Mouse (Mus musculus) urinary bladder, postnatal 4 days (tissue): Measurements from ENCODE around the gene Snx8.

Experiments
- DNase-seq, 2 experiments: peaks; one replicate each; pipeline ENCODE4 v3.0.0; 2021 to 2022; ENCODE audit warnings: low spot score in 2 of 2

Gene Snx8

GRCm38 (mm10) chr5:140388588-140389576, at the start of gene Snx8:
Gene Snx8, minus strand, starts transcription at chr5:140389262.
- peak; percentile 94 to 98 for DNase-seq

DNA sequence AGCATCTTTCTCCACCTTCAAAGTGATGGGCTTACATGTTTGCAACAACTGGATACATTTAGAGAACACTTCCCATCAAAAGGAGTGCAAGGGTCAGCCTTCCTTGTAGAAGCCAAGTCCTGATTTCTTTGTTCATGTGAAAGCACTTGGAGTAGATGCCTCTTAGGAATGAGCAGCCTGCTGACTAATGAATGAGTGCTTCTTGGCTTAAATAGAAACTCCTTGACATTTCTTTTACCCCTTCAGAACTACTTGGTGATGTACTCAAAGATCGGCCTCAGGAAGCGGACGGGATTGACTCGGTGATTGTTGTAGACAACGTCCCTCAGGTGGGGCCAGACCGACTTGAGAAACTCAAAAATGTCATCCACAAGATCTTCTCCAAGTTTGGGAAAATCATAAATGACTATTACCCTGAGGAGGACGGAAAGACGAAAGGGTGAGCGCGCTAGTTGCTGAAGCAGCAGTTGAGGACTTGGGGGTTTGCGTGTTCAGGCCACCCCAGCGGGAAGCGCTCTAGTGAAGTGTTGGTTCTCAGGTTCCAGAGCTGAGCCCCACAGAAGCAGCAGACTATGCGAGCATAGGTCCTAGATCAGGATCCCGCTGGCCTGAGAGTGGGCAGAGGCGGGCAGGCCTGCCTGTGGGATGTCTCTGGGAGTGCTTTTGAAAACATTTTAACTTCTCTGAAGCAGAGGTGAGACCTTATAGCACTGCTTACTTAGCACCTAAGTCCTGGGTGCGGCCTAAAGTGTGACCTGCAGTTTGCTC, 36.1 kb upstream of the Snx8 start:
- DNase-seq, result no peak

- DNase-seq, result no peak
Observed at GRCm38 (mm10) chr5:140420616-140421015, 31.6 kb upstream of the Snx8 start.

GRCm38 (mm10) chr5:140419442-140420080, 30.5 kb upstream of the Snx8 start:
- DNase-seq, result peak in 1 of 2 experiments; percentile 32

- peak; percentile 82 to 87 for DNase-seq
Observed at GRCm38 (mm10) chr5:140418489-140419441, 29.7 kb upstream of the Snx8 start, which contains the start of gene Eif3b. Gene Eif3b, plus strand, starts transcription at chr5:140419328.

- DNase-seq, result no peak
Observed at GRCm38 (mm10) chr5:140418106-140418488, 29.0 kb upstream of the Snx8 start.

DNA sequence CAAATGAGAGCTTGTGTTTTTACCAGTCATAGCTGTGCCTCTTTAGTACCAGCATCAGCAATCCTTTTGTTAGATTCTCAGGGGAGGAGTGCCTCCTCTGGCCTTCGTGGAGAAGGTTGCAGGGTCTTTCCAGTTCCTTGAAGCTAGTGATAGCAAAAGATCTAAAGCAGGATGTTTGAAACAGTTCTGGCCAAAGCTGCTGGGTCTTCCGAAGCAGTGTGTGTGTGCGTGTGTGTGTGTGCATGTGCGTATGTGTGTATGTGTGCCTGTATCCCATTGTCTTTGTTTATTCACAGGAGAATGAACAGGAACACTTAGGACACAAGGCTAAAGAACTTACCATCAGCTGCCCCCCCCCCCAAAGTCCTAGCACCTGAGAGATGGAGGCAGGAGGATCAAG, 25.6 kb upstream of the Snx8 start:
- no peak for DNase-seq

- DNase-seq, result peak in 1 of 2 experiments; percentile 63
Observed at GRCm38 (mm10) chr5:140411339-140411738, 22.3 kb upstream of the Snx8 start.

GRCm38 (mm10) chr5:140408801-140409200, 19.7 kb upstream of the Snx8 start:
- DNase-seq, result no peak

- no peak for DNase-seq
Observed at GRCm38 (mm10) chr5:140406666-140407065, 17.6 kb upstream of the Snx8 start.

GRCm38 (mm10) chr5:140405126-140405525, 16.1 kb upstream of the Snx8 start:
- no peak for DNase-seq

GRCm38 (mm10) chr5:140402640-140403270, 13.7 kb upstream of the Snx8 start:
- no peak for DNase-seq

DNA sequence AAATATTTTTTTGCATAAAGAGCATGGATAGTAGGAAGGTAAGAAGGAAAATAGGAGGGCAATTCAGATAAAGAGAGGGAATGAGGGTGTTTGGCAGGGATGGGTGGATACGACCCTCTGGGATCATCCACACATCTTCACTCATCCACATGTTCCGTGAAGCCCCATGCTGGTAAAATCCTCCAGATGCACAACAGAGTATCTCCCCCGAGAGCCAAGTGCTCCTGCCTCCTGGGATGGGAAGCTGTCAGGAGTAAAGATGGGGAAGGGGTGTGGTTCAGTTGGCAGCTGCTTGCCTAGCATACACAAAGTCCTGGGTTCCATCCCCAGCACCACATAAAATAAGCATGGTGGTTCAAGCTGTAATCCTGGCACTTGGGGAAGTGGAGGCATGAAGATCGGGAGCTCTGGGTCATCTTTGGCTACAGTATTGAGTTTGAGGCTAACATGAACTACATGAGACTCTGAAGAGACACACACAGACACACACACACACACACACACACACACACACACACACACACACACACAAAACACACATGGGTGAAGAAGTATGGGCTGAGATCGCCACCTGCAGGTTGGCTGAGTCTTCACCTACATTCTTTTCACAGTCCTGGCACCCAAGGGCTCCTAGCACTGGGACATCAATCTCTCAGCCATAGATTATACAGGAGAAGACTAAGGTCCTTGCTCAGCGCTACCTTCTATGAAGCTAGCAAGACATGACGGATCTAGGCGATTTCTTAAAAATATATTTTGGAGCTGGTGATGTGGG, 7.3 kb upstream of the Snx8 start:
- no peak for DNase-seq

DNA sequence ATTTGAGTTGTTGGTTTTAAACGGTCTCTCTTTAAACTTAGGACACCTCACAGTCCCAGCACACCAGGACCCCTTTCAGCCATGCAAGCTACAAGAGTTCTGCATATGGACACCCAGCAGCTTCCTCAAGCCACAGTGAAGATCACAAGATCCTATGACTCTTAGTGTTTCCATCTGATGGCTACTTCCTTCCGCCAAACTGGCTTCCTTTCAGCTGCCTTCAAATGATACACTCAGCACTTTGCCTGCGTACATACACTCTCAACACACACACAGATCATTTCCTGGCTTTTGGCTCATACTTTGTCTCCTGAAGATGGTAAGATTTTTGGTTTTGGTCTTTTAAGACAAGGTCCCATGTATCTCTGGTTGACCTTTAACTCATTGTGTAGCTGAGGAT, 3.6 kb upstream of the Snx8 start:
- no peak for DNase-seq

- no peak for DNase-seq
Observed at GRCm38 (mm10) chr5:140391981-140392380, 2.9 kb upstream of the Snx8 start.

GRCm38 (mm10) chr5:140391435-140391834, 2.4 kb upstream of the Snx8 start:
- no peak for DNase-seq

- DNase-seq, result no peak
Observed at GRCm38 (mm10) chr5:140389647-140390046, 585 bp upstream of the Snx8 start.

DNA sequence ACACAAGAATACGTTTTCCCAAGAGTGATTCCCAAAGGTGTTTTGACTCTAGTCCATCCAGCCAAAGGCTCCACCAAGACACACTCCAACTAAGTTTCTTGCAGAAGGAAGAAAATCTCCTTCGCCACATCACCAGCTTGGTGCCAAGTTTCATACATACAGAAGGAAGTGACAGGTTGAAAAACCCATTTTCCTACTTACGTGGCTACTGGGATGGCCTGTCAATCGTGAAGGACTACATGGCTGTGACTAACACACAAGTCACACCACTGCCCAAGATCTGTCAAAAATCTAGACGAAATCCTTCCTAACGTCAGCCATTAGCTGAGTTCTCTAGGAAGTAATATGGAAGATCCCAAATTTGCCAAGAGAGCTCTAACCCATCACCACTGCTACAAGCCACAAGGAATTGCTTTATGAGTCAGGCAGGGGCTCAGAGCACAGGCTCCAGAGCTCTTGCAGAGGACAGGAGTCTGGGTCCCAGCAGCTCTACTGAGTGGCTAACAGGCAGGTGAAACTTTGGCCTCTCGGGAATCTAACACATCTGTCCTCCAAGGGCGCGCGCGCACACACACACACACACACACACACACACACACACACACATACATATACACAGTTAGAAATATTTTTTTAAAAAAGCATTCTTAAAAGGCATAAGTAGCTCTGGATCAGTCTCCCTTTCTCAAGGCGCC, 1.1 kb downstream of the Snx8 start:
- no peak for DNase-seq

GRCm38 (mm10) chr5:140387236-140387635, 1.8 kb downstream of the Snx8 start:
- DNase-seq, result no peak
